Mouse (Mus musculus) C2C12 (cell line): ENCODE measurements around the gene Ppm1l.

Experiments used
- CTCF ChIP-seq: IDR thresholded peaks from one replicate; pipeline ENCODE4 v1.5.1; 2011; ENCODE audit not compliant: control insufficient read depth, insufficient read depth, insufficient read length
- MAX ChIP-seq: IDR thresholded peaks from one replicate; pipeline ENCODE4 v1.6.1; 2011; ENCODE audit warnings: mild to moderate bottlenecking, control low read depth
- USF1 ChIP-seq: IDR thresholded peaks from one replicate; pipeline ENCODE4 v1.6.1; 2011; ENCODE audit warnings: low read depth, mild to moderate bottlenecking, control low read depth, moderate library complexity

DNA sequence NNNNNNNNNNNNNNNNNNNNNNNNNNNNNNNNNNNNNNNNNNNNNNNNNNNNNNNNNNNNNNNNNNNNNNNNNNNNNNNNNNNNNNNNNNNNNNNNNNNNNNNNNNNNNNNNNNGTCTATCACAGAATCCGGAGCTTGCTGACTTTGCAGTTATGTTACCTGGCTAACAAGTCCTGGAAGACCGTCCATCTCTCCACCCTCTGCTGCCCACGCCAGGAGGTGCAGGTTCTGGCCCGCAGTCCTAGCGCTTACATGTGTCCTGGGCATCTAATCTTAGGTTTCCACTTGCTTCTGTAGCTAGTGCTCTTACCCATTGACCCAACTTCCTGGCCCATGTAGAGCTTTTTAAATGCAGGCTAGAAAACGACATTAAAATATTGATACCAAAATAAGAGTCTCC, 99.5 kb downstream of the Ppm1l start:
- TF ChIP-seq CTCF (no peak), MAX (no peak), USF1 (no peak)
